Mouse (Mus musculus) spleen, adult 2 months (tissue): ENCODE measurements around the gene Cass4.

Experiments used
- CTCF ChIP-seq: fragments of 200-500 bp; IDR thresholded peaks from 2 replicates; pipeline ENCODE4 v1.5.1; 2011; ENCODE audit warnings: mild to moderate bottlenecking, inconsistent platforms; ENCODE audit not compliant: insufficient read depth, insufficient read length, insufficient replicate concordance; ENCODE audit errors: extremely low read depth
- POLR2A ChIP-seq: fragments of 200-500 bp; IDR thresholded peaks from 2 replicates; pipeline ENCODE4 v1.6.1; 2011; ENCODE audit warnings: low read depth, low read length, inconsistent platforms

- TF ChIP-seq CTCF (no peak), POLR2A (no peak)
These were observed 8.9 kb upstream of the Cass4 start for GRCm38 (mm10) chr2:172384715-172385114.
